Mouse (Mus musculus) ovary, postnatal 10 days (tissue): Measurements from ENCODE around the gene Slc43a1.

Experiments used
- DNase-seq: peaks from one replicate; pipeline ENCODE4 v3.0.0; 2022; ENCODE audit warnings: low spot score

Gene Slc43a1

GRCm38 (mm10) chr2:84831666-84832391, 6.8 kb upstream of the Slc43a1 start:
- DNase-seq: peak; percentile 67

GRCm38 (mm10) chr2:84837107-84837506, 1.5 kb upstream of the Slc43a1 start:
- no peak for DNase-seq

GRCm38 (mm10) chr2:84837817-84838592, 645 bp upstream of the Slc43a1 start:
- DNase-seq: no peak

GRCm38 (mm10) chr2:84838993-84839980, 637 bp downstream of the Slc43a1 start:
- no peak for DNase-seq

GRCm38 (mm10) chr2:84840016-84840747, 1.5 kb downstream of the Slc43a1 start:
- DNase-seq: peak; percentile 58

GRCm38 (mm10) chr2:84840748-84841563, 2.3 kb downstream of the Slc43a1 start:
- no peak for DNase-seq

- no peak for DNase-seq
Observed at GRCm38 (mm10) chr2:84841905-84842304, 3.3 kb downstream of the Slc43a1 start.

- DNase-seq: no peak
Observed at GRCm38 (mm10) chr2:84843654-84844053, 5.0 kb downstream of the Slc43a1 start.

GRCm38 (mm10) chr2:84845226-84845625, 6.6 kb downstream of the Slc43a1 start:
- no peak for DNase-seq

- DNase-seq: no peak
Observed at GRCm38 (mm10) chr2:84850407-84851129, 11.9 kb downstream of the Slc43a1 start.

GRCm38 (mm10) chr2:84851130-84852040, 12.7 kb downstream of the Slc43a1 start:
- no peak for DNase-seq

- no peak for DNase-seq
Observed at GRCm38 (mm10) chr2:84855732-84856131, 17.1 kb downstream of the Slc43a1 start.

- DNase-seq: no peak
Observed at GRCm38 (mm10) chr2:84858551-84858950, 19.9 kb downstream of the Slc43a1 start.

GRCm38 (mm10) chr2:84859991-84860780, 21.5 kb downstream of the Slc43a1 start:
- DNase-seq: no peak

- DNase-seq: no peak
Observed at GRCm38 (mm10) chr2:84861430-84861829, 22.8 kb downstream of the Slc43a1 start.

GRCm38 (mm10) chr2:84862231-84862630, 23.6 kb downstream of the Slc43a1 start:
- no peak for DNase-seq

- peak; percentile 35 for DNase-seq
Observed at GRCm38 (mm10) chr2:84865616-84866571, 27.2 kb downstream of the Slc43a1 start.
